Mouse (Mus musculus) stomach, postnatal 0 days (tissue): ENCODE data around the gene Ppp3cb.

Experiments used
- CTCF ChIP-seq: IDR thresholded peaks from 2 replicates; pipeline ENCODE4 v1.5.1; 2016; ENCODE audit warnings: antibody characterized with exemption, low read depth, mild to moderate bottlenecking, moderate library complexity
- EP300 ChIP-seq: optimal IDR thresholded peaks from 2 replicates; pipeline ENCODE3; 2016; ENCODE audit warnings: antibody characterized with exemption

DNA sequence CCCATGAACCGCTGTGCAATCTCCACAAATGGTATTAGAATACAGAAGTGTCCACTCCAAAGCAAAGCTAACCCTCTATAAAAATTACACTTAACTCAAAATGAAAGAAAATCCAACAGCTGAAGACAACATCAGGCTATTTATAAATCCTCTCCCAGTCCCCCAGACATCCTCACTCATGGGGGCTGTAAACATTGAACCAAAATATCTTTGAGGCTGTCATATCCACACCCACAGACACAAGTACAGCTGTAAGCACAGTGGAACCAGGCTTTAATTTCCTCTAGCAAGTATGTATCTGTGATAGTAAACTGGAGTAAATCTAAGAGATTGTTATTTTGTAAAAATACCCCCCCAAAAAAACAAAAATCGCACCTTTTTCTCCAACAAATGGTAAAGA is 26.2 kb downstream of the Ppp3cb start:
- no peak for TF ChIP-seq EP300
- TF ChIP-seq CTCF, result no peak
